Mouse (Mus musculus): Measurements from ENCODE around the gene 9230102O04Rik.

9230102O04Rik gene

DNA sequence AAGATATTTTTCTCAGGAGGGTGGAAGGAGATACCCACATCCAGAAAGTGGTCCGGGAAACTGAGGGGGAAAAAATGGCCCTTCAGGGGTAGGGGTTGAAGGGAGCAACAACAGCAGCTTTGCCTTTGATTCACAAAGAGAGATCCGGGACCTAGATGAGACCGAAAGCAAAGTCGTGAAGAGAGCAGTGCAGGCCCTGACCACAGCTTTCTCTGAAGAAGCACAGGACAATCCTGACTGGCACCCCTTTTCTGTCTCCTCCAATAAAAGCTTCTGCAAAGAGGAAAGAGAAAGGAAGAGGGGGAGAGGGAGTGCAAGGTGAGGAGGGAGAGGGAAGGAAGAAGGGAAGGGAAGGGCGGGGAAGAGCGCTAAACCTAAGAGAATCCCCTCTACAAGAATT is 17.5 kb downstream of the 9230102O04Rik start:
- DNase-seq (ENCODE audit: low spot score in 2 of 2) = no peak

DNA sequence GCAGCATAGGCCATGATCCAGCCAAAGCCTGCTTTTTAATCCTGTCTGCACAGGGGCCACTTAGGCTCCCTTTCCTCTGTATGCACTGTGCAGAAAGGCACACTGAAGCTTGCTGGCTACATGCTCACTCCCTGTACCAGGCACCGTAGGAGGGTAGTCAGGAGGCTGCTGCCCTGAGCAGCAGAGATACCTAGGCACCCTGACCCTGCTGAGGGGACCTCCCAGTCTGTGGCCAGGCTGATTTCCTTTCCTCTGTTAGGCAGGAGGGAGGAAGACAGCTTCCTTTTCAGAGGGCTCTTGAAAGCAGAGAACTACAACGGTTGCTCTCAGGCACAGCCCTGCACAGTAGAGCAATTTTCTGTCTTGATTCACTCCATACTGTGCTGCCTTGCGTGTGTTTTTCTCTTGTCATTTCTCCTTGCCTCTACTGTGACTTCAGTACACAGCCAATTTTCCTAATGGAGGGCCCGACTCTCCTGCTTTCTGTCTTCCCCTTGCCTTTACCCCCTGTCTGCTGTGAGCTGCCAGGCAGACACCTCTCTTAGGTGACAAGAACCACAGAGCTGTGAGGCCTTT is 18.1 kb downstream of the 9230102O04Rik start:
- no peak for DNase-seq (ENCODE audit: low spot score in 2 of 2)

DNA sequence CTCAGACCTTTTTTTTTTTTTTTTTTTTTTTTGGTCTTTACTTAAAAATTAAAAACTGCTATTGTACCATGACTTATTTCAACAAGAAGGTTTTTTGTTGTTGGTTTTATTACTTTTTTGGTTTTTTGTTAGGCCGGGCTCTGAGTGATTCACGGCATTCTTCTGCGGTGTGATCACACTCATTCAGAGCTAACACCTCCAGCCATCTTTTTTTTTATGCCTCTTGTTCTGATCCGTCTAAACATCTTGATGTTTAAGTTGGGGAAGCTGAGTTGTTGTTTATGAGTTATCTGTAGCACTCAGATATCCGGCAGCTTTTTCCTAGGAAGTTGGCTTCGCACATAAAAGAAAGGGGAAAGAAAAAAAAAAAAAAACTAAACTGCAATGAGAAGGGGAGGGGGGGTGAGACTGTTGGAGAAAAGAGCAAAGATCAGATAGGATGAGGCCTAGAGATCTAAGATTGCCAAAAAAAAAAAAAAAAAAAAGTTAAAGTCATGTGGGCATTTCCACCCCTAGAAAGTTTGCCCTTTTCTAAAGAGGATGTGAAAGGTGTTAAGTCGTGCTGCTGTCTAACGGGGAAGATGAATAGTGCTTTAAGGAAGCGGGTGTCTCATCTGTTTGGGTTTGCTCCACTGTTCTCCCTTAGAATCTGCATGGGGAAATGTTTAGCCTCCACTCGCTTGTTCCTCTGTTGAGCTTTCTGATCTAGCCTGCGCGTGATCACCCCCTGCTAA is 22.1 kb downstream of the 9230102O04Rik start:
- no peak for DNase-seq (ENCODE audit: low spot score in 2 of 2)

DNA sequence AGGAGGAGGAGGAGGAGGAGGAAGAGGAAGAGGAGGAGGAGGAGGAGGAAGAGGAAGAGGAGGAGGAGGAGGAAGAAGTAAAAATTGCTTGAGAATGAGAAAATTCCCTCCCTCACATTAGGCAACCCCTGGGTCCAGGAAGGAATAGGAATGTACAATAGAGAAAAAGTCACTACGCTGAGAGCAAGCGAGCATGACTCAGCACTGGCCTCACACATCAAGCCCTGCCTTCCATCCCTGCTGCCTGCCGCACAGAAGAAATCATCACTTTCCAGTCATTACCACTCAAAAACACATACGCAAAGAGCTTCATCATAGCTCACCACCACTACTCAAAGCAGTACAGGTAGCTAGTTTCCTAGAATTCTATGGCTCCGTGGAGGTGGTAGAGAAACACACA is 28.6 kb downstream of the 9230102O04Rik start:
- no peak for DNase-seq (ENCODE audit: low spot score in 2 of 2)

DNA sequence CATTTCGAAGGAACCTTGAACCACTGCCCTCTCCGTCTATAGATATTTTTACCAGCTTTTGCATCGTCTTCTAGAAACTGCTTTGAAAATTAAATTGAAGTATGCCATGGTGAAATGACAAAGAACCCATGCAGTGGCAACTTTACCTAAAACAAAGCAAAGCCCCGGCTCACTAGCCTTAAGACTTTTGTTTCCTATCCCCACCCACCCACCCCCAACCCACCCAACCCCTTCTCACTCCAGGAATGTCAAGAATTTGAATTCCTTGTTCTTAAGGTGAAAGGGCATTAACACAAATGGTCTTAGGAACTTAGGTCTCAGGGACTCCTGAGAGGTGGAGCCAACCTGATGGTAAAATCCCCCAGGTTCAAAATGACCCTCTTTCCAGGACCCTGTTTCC is 33.5 kb downstream of the 9230102O04Rik start:
- DNase-seq (ENCODE audit: low spot score in 2 of 2) = no peak

DNA sequence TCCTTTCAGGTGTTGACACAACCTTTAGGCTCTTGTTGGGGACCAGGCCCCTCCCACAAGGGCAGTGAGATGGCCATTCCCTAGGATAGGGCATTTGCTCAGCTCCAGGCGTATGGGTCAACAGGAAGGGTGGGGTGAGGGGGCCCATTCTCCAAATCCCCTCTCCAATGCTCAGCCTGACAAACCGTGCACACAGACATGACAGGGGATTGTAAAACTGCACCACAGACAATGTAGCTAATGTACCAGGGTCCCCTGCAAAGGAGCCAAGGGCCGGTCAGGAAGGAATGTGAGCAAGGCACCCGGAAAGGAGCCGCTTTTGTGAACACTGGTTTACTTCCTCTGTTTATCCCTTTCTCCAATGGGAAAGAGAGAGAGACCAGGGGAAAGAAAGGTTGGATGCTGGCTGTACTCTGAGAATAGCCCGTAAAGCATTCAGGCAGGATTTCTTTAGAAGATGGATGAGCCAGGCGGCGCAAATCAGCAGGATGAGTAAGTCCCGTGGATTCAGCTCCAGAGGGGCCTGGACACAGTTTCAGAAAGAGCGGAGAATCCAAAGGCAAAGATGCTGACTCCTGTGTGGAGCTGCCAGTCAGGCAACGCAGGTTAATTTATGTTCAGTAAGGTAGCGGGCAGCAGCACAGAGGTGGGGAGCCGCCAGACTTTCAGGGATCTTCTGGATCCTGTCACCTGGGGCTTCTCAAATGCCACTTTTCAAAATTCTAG is 36.3 kb downstream of the 9230102O04Rik start:
- DNase-seq (ENCODE audit: low spot score in 2 of 2) = no peak

DNA sequence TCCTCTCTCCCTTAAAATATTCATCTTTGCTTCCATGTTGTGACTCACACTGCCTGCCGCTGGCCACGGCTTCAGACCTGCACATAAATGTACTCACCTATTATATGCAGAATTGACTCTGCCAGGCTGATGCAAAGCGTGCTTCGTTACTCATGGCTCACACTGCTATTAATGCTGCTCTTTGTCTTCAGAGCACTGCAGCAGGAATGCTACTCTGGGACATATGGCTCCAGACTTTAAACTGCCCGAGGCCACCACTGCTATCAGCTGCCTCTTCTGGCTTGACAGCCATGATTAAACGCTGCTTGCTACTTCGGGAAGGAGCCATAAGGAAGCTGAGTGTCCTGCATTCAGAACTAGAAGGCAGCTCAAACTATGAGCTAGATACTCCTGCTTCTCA is 54.1 kb downstream of the 9230102O04Rik start:
- no peak for DNase-seq (ENCODE audit: low spot score in 2 of 2)

DNA sequence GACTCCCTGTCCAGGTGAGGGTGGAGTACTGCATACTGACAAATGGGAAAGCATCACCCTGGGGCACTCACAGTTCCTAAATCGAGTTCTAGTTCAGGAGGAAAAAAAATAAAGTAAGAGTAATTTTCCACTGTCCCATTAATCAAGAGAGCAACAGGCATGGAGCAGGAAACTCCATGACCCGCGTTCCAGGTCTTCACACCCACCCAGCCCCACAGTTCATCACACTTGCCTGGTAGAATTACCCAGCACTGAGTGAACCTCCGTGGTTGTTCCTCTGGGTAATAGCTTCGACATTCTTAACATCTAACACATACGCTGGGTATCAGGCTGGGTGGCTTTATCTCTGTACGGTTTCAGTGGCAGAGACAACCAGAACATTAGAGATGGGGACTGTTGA is 55.6 kb downstream of the 9230102O04Rik start:
- no peak for DNase-seq (ENCODE audit: low spot score in 2 of 2)

All from right cerebral cortex, postnatal 36 days (tissue).